Mouse (Mus musculus): ENCODE data around the gene Mroh3. TPM values are rescaled to one million over a fixed set of nuclear protein-coding genes. Genes with fewer than 3 reads are reported as not detected.

The Mroh3 gene
- polyA plus RNA-seq, 1 experiment from 2014 or later: 0.47 TPM

- no peaks in the 10 kb centered on the region for H3K9me3 ChIP-seq
- no peak for DNase-seq (ENCODE audit: low spot score)
- peaks cover 29% of the 10 kb centered on the region for H3K27me3 ChIP-seq (ENCODE audit: insufficient read depth, poor library complexity, severe bottlenecking)
- H3K4me3 ChIP-seq: peak overlapping the region; percentile 6; the same call in 1 of the 2 replicates
- H3K4me1 ChIP-seq (replicated peaks): peaks cover 100% of the 10 kb centered on the region
- peak overlapping the region; percentile 60 for H3K27ac ChIP-seq
- 41% methylated on average over 10 of the region's 10 CpGs for WGBS
- H3K36me3 ChIP-seq: no peaks in the 10 kb centered on the region
Measured at GRCm38 (mm10) chr1:136138191-136138830, 74.3 kb downstream of the Mroh3 start.

GRCm38 (mm10) chr1:136137575-136137974, 75.1 kb downstream of the Mroh3 start:
- H3K4me3 ChIP-seq: 0 out of 2 replicates have a peak overlapping the region, but pooled peaks have one; percentile 6
- peaks cover 36% of the 10 kb centered on the region for H3K27me3 ChIP-seq (ENCODE audit: insufficient read depth, poor library complexity, severe bottlenecking)
- 7% methylated on average over 4 of the region's 4 CpGs for WGBS
- H3K4me1 ChIP-seq (replicated peaks): peaks cover 100% of the 10 kb centered on the region
- no peaks in the 10 kb centered on the region for H3K9me3 ChIP-seq
- DNase-seq (ENCODE audit: low spot score): no peak
- H3K36me3 ChIP-seq: no peaks in the 10 kb centered on the region
- H3K27ac ChIP-seq: peak overlapping the region; percentile 60

- Histone ChIP-seq H3K4me3 (no peak overlapping the region), H3K4me1 (replicated peaks) (peaks cover 100% of the 10 kb centered on the region), H3K27me3 (ENCODE audit: insufficient read depth, poor library complexity, severe bottlenecking) (peaks cover 41% of the 10 kb centered on the region), H3K9me3 (no peaks in the 10 kb centered on the region), H3K27ac (peak overlapping the region; percentile 60; the same call in 1 of the 2 replicates), H3K36me3 (no peaks in the 10 kb centered on the region)
- 21% methylated on average over 7 of the region's 7 CpGs for WGBS
- DNase-seq (ENCODE audit: low spot score): no peak
Measured at GRCm38 (mm10) chr1:136137071-136137531, 75.5 kb downstream of the Mroh3 start.

GRCm38 (mm10) chr1:136136547-136136946, 76.1 kb downstream of the Mroh3 start:
- Histone ChIP-seq H3K4me3 (no peak overlapping the region), H3K27ac (no peak overlapping the region), H3K9me3 (no peaks in the 10 kb centered on the region), H3K4me1 (replicated peaks) (peaks cover 100% of the 10 kb centered on the region), H3K27me3 (ENCODE audit: insufficient read depth, poor library complexity, severe bottlenecking) (peaks cover 42% of the 10 kb centered on the region), H3K36me3 (no peaks in the 10 kb centered on the region)
- 28% methylated on average over 4 of the region's 4 CpGs for WGBS
- DNase-seq (ENCODE audit: low spot score): no peak

- DNase-seq (ENCODE audit: low spot score): no peak
- no peak overlapping the region for H3K4me3 ChIP-seq
- H3K9me3 ChIP-seq: no peaks in the 10 kb centered on the region
- no peaks in the 10 kb centered on the region for H3K36me3 ChIP-seq
- H3K4me1 ChIP-seq (replicated peaks): peaks cover 100% of the 10 kb centered on the region
- WGBS: 64% methylated on average over 6 of the region's 6 CpGs
- H3K27ac ChIP-seq: peak overlapping the region; percentile 46; the same call in 1 of the 2 replicates
- peaks cover 38% of the 10 kb centered on the region for H3K27me3 ChIP-seq (ENCODE audit: insufficient read depth, poor library complexity, severe bottlenecking)
Measured at GRCm38 (mm10) chr1:136135777-136136444, 76.7 kb downstream of the Mroh3 start.

GRCm38 (mm10) chr1:136135046-136135445, 77.6 kb downstream of the Mroh3 start:
- 54% methylated on average over 1 of the region's 1 CpGs for WGBS
- peaks cover 46% of the 10 kb centered on the region for H3K27me3 ChIP-seq (ENCODE audit: insufficient read depth, poor library complexity, severe bottlenecking)
- H3K27ac ChIP-seq: no peak overlapping the region
- H3K36me3 ChIP-seq: no peaks in the 10 kb centered on the region
- H3K4me3 ChIP-seq: no peak overlapping the region; the same call in 1 of the 2 replicates
- DNase-seq (ENCODE audit: low spot score): no peak
- peaks cover 100% of the 10 kb centered on the region for H3K4me1 ChIP-seq (replicated peaks)
- H3K9me3 ChIP-seq: no peaks in the 10 kb centered on the region

GRCm38 (mm10) chr1:136134547-136134946, 78.1 kb downstream of the Mroh3 start:
- Histone ChIP-seq H3K36me3 (no peaks in the 10 kb centered on the region), H3K9me3 (no peaks in the 10 kb centered on the region), H3K27me3 (ENCODE audit: insufficient read depth, poor library complexity, severe bottlenecking) (peaks cover 49% of the 10 kb centered on the region), H3K27ac (no peak overlapping the region), H3K4me1 (replicated peaks) (peaks cover 99% of the 10 kb centered on the region), H3K4me3 (no peak overlapping the region; the same call in 1 of the 2 replicates)
- WGBS: 73% methylated on average over 2 of the region's 2 CpGs
- no peak for DNase-seq (ENCODE audit: low spot score)

- Histone ChIP-seq H3K4me3 (peak overlapping the region; percentile 73), H3K27me3 (ENCODE audit: insufficient read depth, poor library complexity, severe bottlenecking) (peaks cover 54% of the 10 kb centered on the region), H3K27ac (peak overlapping the region; percentile 92), H3K36me3 (no peaks in the 10 kb centered on the region), H3K9me3 (no peaks in the 10 kb centered on the region), H3K4me1 (replicated peaks) (peaks cover 99% of the 10 kb centered on the region)
- 43% methylated on average over 13 of the region's 13 CpGs for WGBS
- no peak for DNase-seq (ENCODE audit: low spot score)
Measured at GRCm38 (mm10) chr1:136133570-136134240, 78.9 kb downstream of the Mroh3 start.

- H3K4me1 ChIP-seq (replicated peaks): peaks cover 98% of the 10 kb centered on the region
- no peaks in the 10 kb centered on the region for H3K9me3 ChIP-seq
- H3K27ac ChIP-seq: peak overlapping the region; percentile 92
- H3K27me3 ChIP-seq (ENCODE audit: insufficient read depth, poor library complexity, severe bottlenecking): peaks cover 55% of the 10 kb centered on the region
- H3K4me3 ChIP-seq: peak overlapping the region; percentile 73
- no peak for DNase-seq (ENCODE audit: low spot score)
- WGBS: 32% methylated on average over 10 of the region's 10 CpGs
- no peaks in the 10 kb centered on the region for H3K36me3 ChIP-seq
Measured at GRCm38 (mm10) chr1:136132386-136133201, 80.0 kb downstream of the Mroh3 start.

Other genes with a start within 250 kb of the Mroh3 start
- 0.09 TPM in 1 of 2 replicates, not detected in the other for gene Igfn1, start 206.5 kb downstream of the Mroh3 start, polyA plus RNA-seq (2016; fragmentation: Nextera tagmentation; extraction: Ambion mirVana)
- gene Tmem9, start 204.7 kb downstream of the Mroh3 start, polyA plus RNA-seq (2016; fragmentation: Nextera tagmentation; extraction: Ambion mirVana): 148 and 161 TPM in 2 replicates
- gene Ascl5, start 162.0 kb downstream of the Mroh3 start, polyA plus RNA-seq (2016; fragmentation: Nextera tagmentation; extraction: Ambion mirVana): not detected in 2 replicates
- gene Cacna1s, start 160.1 kb downstream of the Mroh3 start, polyA plus RNA-seq (2016; fragmentation: Nextera tagmentation; extraction: Ambion mirVana): 0.07 and 0.47 TPM in 2 replicates
- 6.6 and 15.5 TPM in 2 replicates for gene Kif21b, start 81.4 kb downstream of the Mroh3 start, polyA plus RNA-seq (2016; fragmentation: Nextera tagmentation; extraction: Ambion mirVana)
- 19.8 and 25.6 TPM in 2 replicates for gene Inava, start 21.4 kb upstream of the Mroh3 start, polyA plus RNA-seq (2016; fragmentation: Nextera tagmentation; extraction: Ambion mirVana)
- gene Gpr25, start 48.0 kb upstream of the Mroh3 start, polyA plus RNA-seq (2016; fragmentation: Nextera tagmentation; extraction: Ambion mirVana): not detected in 2 replicates
- gene Camsap2, start 133.3 kb upstream of the Mroh3 start, polyA plus RNA-seq (2016; fragmentation: Nextera tagmentation; extraction: Ambion mirVana): 13.2 and 13.3 TPM in 2 replicates
- gene Ddx59, start 202.4 kb upstream of the Mroh3 start, polyA plus RNA-seq (2016; fragmentation: Nextera tagmentation; extraction: Ambion mirVana): 17.7 and 21.1 TPM in 2 replicates

Data from hindbrain, embryonic 10.5 days (tissue).